Mouse (Mus musculus) testis, postnatal 10 days (tissue): ENCODE measurements around the gene Csdc2.
"Not testable (repeated sequence)": the region's sequence is repeated elsewhere in the genome, so short reads cannot be mapped to it uniquely, and the experiment has no call there.

Experiments
- DNase-seq: peaks from one replicate; pipeline ENCODE4 v3.0.0; 2021; ENCODE audit warnings: low spot score

Csdc2 gene

DNA sequence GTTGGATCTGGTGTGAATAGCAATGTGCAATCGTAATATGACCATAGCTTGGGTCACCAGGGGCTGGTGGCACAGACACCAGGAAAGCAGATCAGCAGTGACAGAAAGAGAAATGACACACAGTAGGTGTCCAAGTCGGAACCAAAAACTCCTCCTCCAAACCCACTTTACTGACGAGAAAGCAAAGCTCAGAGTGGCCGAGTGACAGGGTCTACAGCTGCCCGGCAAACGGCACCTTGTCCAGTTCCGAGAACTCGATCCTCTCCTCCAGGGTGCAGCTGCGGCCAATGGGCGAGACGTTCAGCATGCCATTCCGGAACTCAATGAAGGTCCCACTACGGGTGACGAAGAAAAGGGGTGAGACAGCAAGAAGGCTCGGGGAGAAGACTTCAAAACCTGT, 18.9 kb downstream of the Csdc2 start:
- DNase-seq: no peak

GRCm38 (mm10) chr15:81956457-81956856, 19.9 kb downstream of the Csdc2 start:
- peak; percentile 81 for DNase-seq

- no peak for DNase-seq
Measured at GRCm38 (mm10) chr15:81957598-81957997, 21.0 kb downstream of the Csdc2 start.

- DNase-seq: no peak
Measured at GRCm38 (mm10) chr15:81958906-81959305, 22.3 kb downstream of the Csdc2 start.

DNA sequence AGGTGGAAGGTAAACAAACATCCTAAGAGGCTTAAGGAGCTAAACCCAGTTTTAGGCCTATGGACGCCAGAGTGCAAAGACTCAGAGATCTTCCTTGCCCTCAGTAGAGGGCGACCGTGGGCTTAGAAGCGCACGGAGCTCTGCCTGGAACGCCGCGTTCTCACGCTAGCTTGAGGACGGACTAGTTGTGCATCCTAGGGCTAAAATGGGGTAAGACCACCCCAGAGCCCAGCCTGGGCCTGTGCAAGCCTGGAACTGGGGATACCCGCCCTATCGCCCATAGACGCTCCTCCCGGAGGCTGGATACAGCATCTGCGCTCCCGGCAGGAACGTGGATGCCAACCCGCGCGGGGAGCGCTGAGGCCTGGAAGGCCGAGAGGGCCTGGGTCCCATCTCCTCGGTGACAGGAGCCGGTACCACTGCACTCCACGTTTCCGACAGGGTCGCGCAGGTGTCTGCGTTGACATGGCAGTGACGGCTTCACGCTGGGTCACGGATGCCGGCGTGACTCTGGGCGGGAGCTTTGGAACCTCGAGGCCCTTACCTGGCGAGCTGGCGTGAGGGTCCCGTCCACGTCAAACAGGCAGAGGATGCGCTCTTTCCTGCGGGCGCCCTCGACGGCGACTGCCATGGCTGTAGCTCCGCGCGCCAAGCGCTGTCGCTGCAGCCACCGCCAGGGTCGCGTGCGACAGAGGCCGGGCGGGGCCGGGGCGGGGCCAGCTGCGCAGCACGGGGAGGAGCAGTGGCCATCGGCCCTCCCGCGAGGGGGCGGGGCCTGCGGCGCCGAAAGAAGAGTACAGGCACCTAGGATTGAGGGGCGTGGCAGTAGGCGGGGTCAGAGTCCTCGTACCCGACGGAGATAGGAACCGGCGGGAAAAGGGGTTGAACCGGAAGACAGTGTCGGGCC, 23.9 kb downstream of the Csdc2 start, which contains the start of gene Pmm1:
Pmm1 (minus strand) TSS at position 760 of the 907 bp plus-strand sequence.
- DNase-seq: peak; percentile 100

GRCm38 (mm10) chr15:81961078-81961451, 24.5 kb downstream of the Csdc2 start:
- no peak for DNase-seq

- no peak for DNase-seq
Measured at GRCm38 (mm10) chr15:81964262-81964661, 27.7 kb downstream of the Csdc2 start.

GRCm38 (mm10) chr15:81964980-81965545, 28.5 kb downstream of the Csdc2 start:
- no peak for DNase-seq

DNA sequence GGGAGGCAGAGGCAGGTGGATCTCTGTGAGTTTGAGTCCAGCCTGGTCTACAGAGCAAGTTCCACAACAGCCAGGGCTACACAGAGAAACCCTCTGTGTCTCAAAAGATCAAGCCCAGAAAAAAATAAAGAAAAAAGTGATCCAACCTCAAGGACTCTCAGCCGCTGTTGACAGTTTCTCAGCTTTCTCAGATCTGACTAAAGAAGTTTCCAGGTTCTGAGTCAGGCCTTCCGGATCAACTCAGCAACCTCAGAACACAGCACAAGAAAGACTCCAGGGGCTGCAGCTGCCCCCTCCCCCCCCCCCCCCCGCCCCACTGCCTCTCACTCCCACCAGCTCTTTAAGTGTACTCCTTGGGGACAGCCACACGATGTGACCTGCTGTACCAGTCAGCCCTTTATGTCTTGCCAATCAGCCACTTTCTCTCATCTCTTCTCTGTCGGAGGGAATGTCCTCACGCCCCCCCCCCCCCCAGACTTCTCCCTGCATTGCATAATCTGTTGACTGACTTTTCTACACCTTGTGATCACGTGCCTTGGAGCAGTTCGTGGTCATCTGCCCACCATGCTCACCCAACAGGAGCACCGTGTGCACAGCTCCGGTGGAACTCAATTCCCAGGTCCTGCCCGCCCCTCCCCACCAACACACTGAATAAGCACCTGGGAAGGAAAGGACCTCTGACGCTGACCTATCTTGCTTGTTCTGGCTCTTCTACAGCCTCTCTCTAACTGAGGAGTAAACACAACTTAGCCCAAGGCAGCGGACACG, 29.7 kb downstream of the Csdc2 start:
- no peak for DNase-seq

- DNase-seq: no peak
Measured at GRCm38 (mm10) chr15:81967821-81968220, 31.3 kb downstream of the Csdc2 start.

GRCm38 (mm10) chr15:81968447-81968846, 31.9 kb downstream of the Csdc2 start:
- no peak for DNase-seq

DNA sequence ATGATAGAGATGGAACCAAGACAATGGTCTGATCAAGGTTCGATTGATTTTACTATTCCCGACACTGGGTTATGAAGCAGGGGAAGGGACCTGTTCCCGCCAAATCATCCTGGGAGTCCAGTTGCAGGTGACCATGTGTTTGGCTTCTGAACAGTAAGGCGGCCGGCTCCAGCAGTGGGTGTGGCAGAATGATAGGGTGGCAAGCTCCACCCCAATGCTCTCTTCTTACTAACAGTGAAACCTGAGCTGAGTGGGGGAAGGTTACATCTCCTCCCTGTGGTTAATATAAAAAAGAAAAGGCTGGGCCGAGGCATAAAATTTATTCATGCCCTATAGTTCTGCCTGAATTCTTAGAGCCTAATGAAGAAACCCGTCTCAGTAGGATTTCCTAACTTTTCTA, 32.6 kb downstream of the Csdc2 start:
- DNase-seq: no peak

DNA sequence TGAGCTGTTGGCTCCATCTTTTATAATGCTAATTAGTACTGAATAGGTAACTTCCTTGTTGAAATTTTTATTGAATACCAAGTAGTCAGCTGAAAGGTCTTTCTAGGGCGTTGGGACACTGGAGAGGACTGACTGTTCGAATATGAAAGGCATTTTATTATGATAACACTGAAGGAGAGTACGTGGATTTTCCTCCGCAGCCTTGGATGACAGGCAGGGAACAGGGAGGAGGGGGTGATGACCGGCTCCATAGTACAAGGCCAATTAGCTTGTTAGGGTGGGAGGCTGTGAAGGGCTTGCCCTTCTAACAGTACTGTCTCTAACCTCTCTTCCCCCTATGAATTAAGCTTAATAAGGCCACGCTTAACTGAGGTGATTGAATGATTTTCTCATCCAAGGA, 33.1 kb downstream of the Csdc2 start:
- DNase-seq: not testable (repeated sequence)

DNA sequence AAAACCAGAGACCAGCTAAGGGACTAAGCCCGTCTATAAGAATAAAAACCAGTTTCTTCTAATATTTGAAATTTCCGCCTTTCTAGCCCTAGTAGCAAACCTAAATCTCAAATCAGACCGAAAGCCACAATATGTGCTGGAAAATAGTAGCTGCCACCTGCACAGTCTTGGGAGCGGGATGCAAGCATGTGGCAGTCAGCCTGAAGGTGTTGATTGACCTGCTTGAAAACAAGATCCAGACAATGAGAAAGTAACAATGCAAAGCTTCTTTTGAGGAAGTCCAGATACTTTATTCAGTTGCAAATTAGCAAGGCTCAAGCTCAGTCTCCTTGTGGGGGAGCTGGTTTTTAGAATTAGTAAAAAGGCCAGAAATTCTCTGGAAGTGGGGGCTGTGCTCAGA, 33.9 kb downstream of the Csdc2 start:
- not testable (repeated sequence) for DNase-seq

DNA sequence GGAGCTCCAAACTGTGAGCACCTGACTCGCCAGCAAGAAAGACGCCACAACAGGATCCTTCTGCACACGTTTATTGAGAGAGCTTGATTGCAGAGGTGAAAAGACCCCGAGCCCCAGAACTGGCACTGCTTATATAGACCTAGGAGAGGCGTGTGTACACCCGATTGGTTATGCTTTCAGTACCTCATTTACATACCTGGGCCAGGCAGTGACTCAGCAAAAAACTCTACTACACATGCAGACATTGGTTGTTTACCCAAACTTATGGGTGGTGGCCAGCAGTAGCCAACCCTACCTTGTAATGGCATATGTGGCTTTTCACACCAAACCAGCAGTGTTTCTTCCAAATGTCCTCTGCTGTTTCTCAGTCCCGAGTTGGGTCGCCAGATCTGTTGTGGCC, 38.6 kb downstream of the Csdc2 start:
- DNase-seq: not testable (repeated sequence)

GRCm38 (mm10) chr15:81980321-81980720, 43.8 kb downstream of the Csdc2 start, which contains the start of gene 1700029P11Rik:
TSS of gene 1700029P11Rik (plus strand) at chr15:81980540.
- DNase-seq: no peak

- DNase-seq: no peak
Measured at GRCm38 (mm10) chr15:81982173-81982572, 45.6 kb downstream of the Csdc2 start.

- no peak for DNase-seq
Measured at GRCm38 (mm10) chr15:81985267-81986161, 49.0 kb downstream of the Csdc2 start.

DNA sequence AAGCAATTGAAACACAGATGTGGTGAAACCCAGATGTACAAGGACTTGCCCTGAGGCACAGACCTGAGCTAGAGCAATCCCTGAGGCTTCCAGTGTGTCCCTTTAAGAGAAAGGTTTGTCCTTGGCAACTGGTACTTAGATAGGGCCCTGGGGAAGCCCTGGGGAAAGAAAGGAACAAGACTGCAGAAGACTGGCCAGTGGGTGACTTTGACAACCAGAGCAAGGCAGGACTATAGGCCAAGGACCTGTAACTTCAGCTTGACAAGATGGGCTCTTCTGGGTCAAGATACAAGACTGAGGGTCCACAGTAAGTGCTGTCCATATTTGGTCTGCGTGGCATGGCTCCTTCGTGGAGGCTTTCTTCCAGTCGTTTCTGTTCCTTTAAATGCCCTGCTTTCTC, 51.1 kb downstream of the Csdc2 start, which contains the start of gene Xrcc6:
Xrcc6 (plus strand) TSS at position 190 of the 400 bp plus-strand sequence.
- no peak for DNase-seq

- peak; percentile 92 for DNase-seq
Measured at GRCm38 (mm10) chr15:81989371-81990062, 53.0 kb downstream of the Csdc2 start.

DNA sequence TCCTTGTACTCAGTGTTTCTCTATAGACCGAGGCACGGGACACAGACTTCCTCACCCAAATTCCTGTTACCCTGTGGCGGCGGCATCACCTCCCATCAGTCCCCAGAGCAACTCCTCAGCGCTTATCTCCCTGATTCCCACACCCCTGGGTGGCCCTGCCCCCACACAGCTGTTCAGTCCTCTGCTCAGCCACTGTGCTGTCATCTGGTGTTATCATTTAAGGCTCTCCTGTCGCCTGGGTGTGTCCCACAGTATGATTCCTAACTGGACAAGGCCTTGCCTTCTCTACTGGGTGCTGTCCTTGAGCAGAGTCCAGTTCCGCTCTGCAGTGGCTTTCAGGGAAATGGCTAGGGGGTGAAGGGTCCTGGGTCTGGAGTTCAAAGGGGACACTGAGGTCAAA, 54.0 kb downstream of the Csdc2 start:
- DNase-seq: no peak
